Comparison of ENCODE assay signal across 21 mouse cellular contexts in genomic region chr4:46661433-46661832, GRCm38 (mm10). TPM values are rescaled to one million over a fixed set of nuclear protein-coding genes. Genes with fewer than 3 reads are reported as not detected.
DNase-seq lines count a peak whose midpoint lies in the region; ATAC-seq and TF ChIP-seq lines count a peak whose summit lies in the region.
"Had no signal": no experiment of that assay in that cellular context is flagged by ENCODE, and none has a peak within 500 bp of the region (broad histone marks: within the 10 kb centered on the region; RNA-seq: fewer than 3 reads in every experiment).

No protein-coding gene starts in this region.

- no peak overlapping the region for H3K9ac ChIP-seq in liver, adult 2 months (ENCODE audit: low read depth, low read length)
- no peak overlapping the region for H3K9ac ChIP-seq in liver, embryonic 12.5 days
- H3K9ac ChIP-seq: embryonic facial prominence, embryonic 13.5 days; embryonic facial prominence, embryonic 15.5 days; forebrain, embryonic 12.5 days had no signal

- no peaks in the 10 kb centered on the region for H3K9me3 ChIP-seq in liver, embryonic 12.5 days (replicated peaks)
- H3K9me3 ChIP-seq in megakaryocyte, embryonic 14.5 days, result peaks cover 10% of the 10 kb centered on the region
- H3K9me3 ChIP-seq: embryonic facial prominence, embryonic 13.5 days; embryonic facial prominence, embryonic 15.5 days; forebrain, embryonic 10.5 days; forebrain, embryonic 12.5 days had no signal

- no peaks in the 10 kb centered on the region for H3K27me3 ChIP-seq in liver, adult 2 months (ENCODE audit: control insufficient read depth, insufficient read depth, low read length)
- peaks cover 8% of the 10 kb centered on the region for H3K27me3 ChIP-seq in liver, embryonic 12.5 days (replicated peaks)
- H3K27me3 ChIP-seq in megakaryocyte, embryonic 14.5 days (replicated peaks), result peaks cover 14% of the 10 kb centered on the region
- H3K27me3 ChIP-seq: embryonic facial prominence, embryonic 13.5 days; embryonic facial prominence, embryonic 15.5 days had no signal

- TF ChIP-seq CTCF in liver, adult 2 months (IDR thresholded peaks at IDR 0.05; ENCODE audit: low read depth, low read length), result no peak

- no peaks in the 10 kb centered on the region for H3K79me2 ChIP-seq in liver, adult 2 months (ENCODE audit: control insufficient read depth, insufficient read depth, low read length)

- no peak overlapping the region for H3K4me3 ChIP-seq in liver, adult 2 months (ENCODE audit: insufficient read depth, low read depth, low read length)
- H3K4me3 ChIP-seq in liver, embryonic 12.5 days, result no peak overlapping the region
- peak overlapping the region; percentile 5 for H3K4me3 ChIP-seq in megakaryocyte, embryonic 14.5 days (replicated peaks)
- H3K4me3 ChIP-seq: embryonic facial prominence, embryonic 13.5 days; embryonic facial prominence, embryonic 15.5 days; erythroblast, embryonic 14.5 days; forebrain, embryonic 10.5 days; forebrain, embryonic 12.5 days had no signal

- H3K36me3 ChIP-seq in liver, adult 2 months (ENCODE audit: control insufficient read depth, insufficient read depth, low read length), result no peaks in the 10 kb centered on the region
- no peaks in the 10 kb centered on the region for H3K36me3 ChIP-seq in liver, embryonic 12.5 days
- no peaks in the 10 kb centered on the region for H3K36me3 ChIP-seq in megakaryocyte, embryonic 14.5 days (replicated peaks; ENCODE audit: low read length)
- H3K36me3 ChIP-seq: embryonic facial prominence, embryonic 13.5 days; embryonic facial prominence, embryonic 15.5 days; forebrain, embryonic 10.5 days; forebrain, embryonic 12.5 days had no signal

- no peaks in the 10 kb centered on the region for H3K4me1 ChIP-seq in liver, adult 2 months (ENCODE audit: control insufficient read depth, insufficient read depth, low read length)
- H3K4me1 ChIP-seq in liver, embryonic 12.5 days, result peaks cover 23% of the 10 kb centered on the region
- peaks cover 58% of the 10 kb centered on the region for H3K4me1 ChIP-seq in megakaryocyte, embryonic 14.5 days

- no peak overlapping the region for H3K27ac ChIP-seq in liver, adult 2 months (replicated peaks; ENCODE audit: insufficient read depth, low read depth, low read length)
- H3K27ac ChIP-seq in liver, embryonic 12.5 days, result no peak overlapping the region
- H3K27ac ChIP-seq: embryonic facial prominence, embryonic 13.5 days; embryonic facial prominence, embryonic 15.5 days; forebrain, embryonic 10.5 days; forebrain, embryonic 12.5 days had no signal

- no peak for TF ChIP-seq POLR2A in liver, adult 2 months (IDR thresholded peaks at IDR 0.05; ENCODE audit: extremely low read depth, insufficient read depth, low read length)

- ATAC-seq in liver, embryonic 12.5 days, result no peak
- no peak for ATAC-seq in megakaryocyte, adult 5-6 weeks (ENCODE audit: poor library complexity, severe bottlenecking)
- ATAC-seq: forebrain, embryonic 14.5 days; forebrain, embryonic 16.5 days had no signal

- no peak overlapping the region for H3K4me2 ChIP-seq in liver, embryonic 12.5 days
- H3K4me2 ChIP-seq: embryonic facial prominence, embryonic 13.5 days; embryonic facial prominence, embryonic 15.5 days; forebrain, embryonic 12.5 days had no signal

- DNase-seq in liver, adult 2 months (ENCODE audit: extremely low read depth, low read depth, low spot score), result peak; percentile 33
- DNase-seq: adrenal gland, adult 2 months; adrenal gland, postnatal 10 days; adrenal gland, postnatal 25 days; cerebellum, adult 11 months; cerebellum, adult 18-20 months; cerebellum, adult 8-10 months; cerebellum, adult 9-11 months; cerebellum, postnatal 14 days; cerebellum, postnatal 36 days; embryo, embryonic 11 days had no signal

- 43% methylated on average over 9 of the region's 9 CpGs for WGBS in liver, adult 2 months
- WGBS in liver, embryonic 12.5 days (ENCODE audit: insufficient replicate concordance), result 63% methylated on average over 9 of the region's 9 CpGs

RNA-seq across cellular contexts. Expression of gene Tbc1d2, which starts 11.4 kb away (rescaled TPM):
- total RNA-seq in liver, adult 2 months (2014; rRNA removed), result 0.40 and 0.55 TPM in 2 replicates
- 0.94 and 1.3 TPM in 2 replicates for polyA plus RNA-seq in liver, adult 2 months (2012; rRNA removed)
- 0.57 and 0.62 TPM in 2 replicates for polyA plus RNA-seq in liver, embryonic 12.5 days (2016; fragmentation: Nextera tagmentation; extraction: Ambion mirVana)
- 4.5 and 7.8 TPM in 2 replicates for polyA plus RNA-seq in megakaryocyte, embryonic 14.5 days (2012; ENCODE audit: insufficient read depth, low replicate concordance)
- 8.9 and 10.4 TPM in 2 replicates for total RNA-seq in megakaryocyte, adult 5-6 weeks (2015)
- 8.5 and 11.6 TPM in 2 replicates for total RNA-seq in megakaryocyte, adult 5-6 weeks (2017)

RNA-seq across cellular contexts. Expression of gene Coro2a, which starts 59.4 kb away (rescaled TPM):
- total RNA-seq in liver, adult 2 months (2014; rRNA removed), result 0.83 and 1.5 TPM in 2 replicates
- 0.76 and 1.0 TPM in 2 replicates for polyA plus RNA-seq in liver, adult 2 months (2012; rRNA removed)
- polyA plus RNA-seq in liver, embryonic 12.5 days (2016; fragmentation: Nextera tagmentation; extraction: Ambion mirVana), result 4.9 and 5.2 TPM in 2 replicates
- polyA plus RNA-seq in megakaryocyte, embryonic 14.5 days (2012; ENCODE audit: insufficient read depth, low replicate concordance), result 29.8 and 31.3 TPM in 2 replicates
- total RNA-seq in megakaryocyte, adult 5-6 weeks (2015), result 54.8 and 55.6 TPM in 2 replicates
- total RNA-seq in megakaryocyte, adult 5-6 weeks (2017), result 31.4 and 31.9 TPM in 2 replicates
